Mouse (Mus musculus) midbrain, embryonic 12.5 days (tissue): ENCODE results near the gene Tmed2. TPM values are rescaled to one million over a fixed set of nuclear protein-coding genes. Genes with fewer than 3 reads are reported as not detected.
"Not testable (repeated sequence)": the region's sequence is repeated elsewhere in the genome, so short reads cannot be mapped to it uniquely, and the experiment has no call there.

Experiments
- ATAC-seq: fragments of 200-750 bp; cut with Nextera tagmentation; 2 replicates; pipeline ENCODE4 v1.8.0; 2017; ENCODE audit warnings: low read depth, moderate TSS enrichment, moderate library complexity; ENCODE audit not compliant: low FRiP score
- H3K27ac ChIP-seq: fragments of 300-500 bp; sonication (generic); replicated peaks from 2 replicates; pipeline ENCODE4 v1.5.1; 2016; ENCODE audit warnings: mild to moderate bottlenecking
- H3K27me3 ChIP-seq: fragments of 300-500 bp; sonication (generic); 2 replicates; pipeline ENCODE4 v1.6.1; 2016; ENCODE audit warnings: mild to moderate bottlenecking
- H3K36me3 ChIP-seq: fragments of 300-500 bp; sonication (generic); 2 replicates; pipeline ENCODE4 v1.6.1; 2016
- H3K4me1 ChIP-seq: fragments of 300-500 bp; sonication (generic); 2 replicates; pipeline ENCODE4 v1.6.1; 2016
- H3K4me2 ChIP-seq: fragments of 300-500 bp; sonication (generic); replicated peaks from 2 replicates; pipeline ENCODE4 v1.6.1; 2016; ENCODE audit warnings: mild to moderate bottlenecking, moderate library complexity
- H3K4me3 ChIP-seq: fragments of 300-500 bp; sonication (generic); 2 replicates; pipeline ENCODE4 v1.5.1; 2016; ENCODE audit warnings: mild to moderate bottlenecking
- H3K9ac ChIP-seq: fragments of 300-500 bp; sonication (generic); replicated peaks from 2 replicates; pipeline ENCODE4 v1.6.1; 2016; ENCODE audit warnings: mild to moderate bottlenecking, moderate library complexity
- H3K9me3 ChIP-seq: fragments of 300-500 bp; sonication (generic); 2 replicates; pipeline ENCODE4 v1.6.1; 2016; ENCODE audit warnings: mild to moderate bottlenecking
- WGBS: fragments of 180-500 bp; shearing (Covaris S2); methylation state at CpG from one replicate; pipeline ENCODE4 v1.1.7; 2016; 5-methylcytosine and 5-hydroxymethylcytosine counted together
- polyA plus RNA-seq: library from polyadenylated mRNA; unstranded; fragments of >200 nt; fragmentation: Nextera tagmentation; extraction: Ambion mirVana; gene quantifications from 2 replicates; pipeline ENCODE4 v1.2.1, GENCODE M21; 2016

Gene Tmed2
- polyA plus RNA-seq, 1 experiment from 2014 or later, result 376 TPM

GRCm38 (mm10) chr5:124550737-124551136 lies 10.2 kb downstream of the Tmed2 start:
- H3K9ac ChIP-seq, H3K9me3 ChIP-seq, H3K4me2 ChIP-seq, ATAC-seq, H3K27ac ChIP-seq, H3K4me3 ChIP-seq, H3K27me3 ChIP-seq: not testable (repeated sequence)
- Histone ChIP-seq H3K36me3 (peaks cover 48% of the 10 kb centered on the region), H3K4me1 (peaks cover 18% of the 10 kb centered on the region)
- WGBS, result 87% methylated on average over 4 of the region's 4 CpGs

- whole genome bisulfite sequencing, result 29% methylated on average over 5 of the region's 5 CpGs
- ATAC-seq, H3K27ac ChIP-seq, H3K9me3 ChIP-seq, H3K27me3 ChIP-seq: not testable (repeated sequence)
- peak overlapping the region; percentile 68 for H3K9ac ChIP-seq
- peaks cover 18% of the 10 kb centered on the region for H3K4me1 ChIP-seq
- H3K4me2 ChIP-seq, result peak overlapping the region; percentile 78
- H3K4me3 ChIP-seq, result peak overlapping the region; percentile 71
- peaks cover 47% of the 10 kb centered on the region for H3K36me3 ChIP-seq
These were observed 11.0 kb downstream of the Tmed2 start for GRCm38 (mm10) chr5:124551349-124552093.

- Histone ChIP-seq H3K9me3 (no peaks in the 10 kb centered on the region), H3K27me3 (no peaks in the 10 kb centered on the region), H3K4me1 (peaks cover 18% of the 10 kb centered on the region), H3K27ac (peak overlapping the region; percentile 74), H3K9ac (peak overlapping the region; percentile 68), H3K4me2 (peak overlapping the region; percentile 78), H3K4me3 (peak overlapping the region; percentile 71), H3K36me3 (peaks cover 47% of the 10 kb centered on the region)
- 16% methylated on average over 9 of the region's 9 CpGs for WGBS
- no peak for ATAC-seq
These were observed 11.6 kb downstream of the Tmed2 start for GRCm38 (mm10) chr5:124552094-124552472.

- H3K27ac ChIP-seq, result peak within 1 kb of the TSS; percentile 74
- no peaks in the 10 kb centered on the region for H3K9me3 ChIP-seq
- peaks cover 48% of the 10 kb centered on the region for H3K36me3 ChIP-seq
- H3K9ac ChIP-seq, result peak within 1 kb of the TSS; percentile 68
- WGBS, result 1% methylated on average over 64 of the region's 66 CpGs
- H3K27me3 ChIP-seq, result no peaks in the 10 kb centered on the region
- peak within 1 kb of the TSS; percentile 71 for H3K4me3 ChIP-seq
- peak within 1 kb of the TSS; percentile 78 for H3K4me2 ChIP-seq
- ATAC-seq, result peak; percentile 84
- H3K4me1 ChIP-seq, result peaks cover 18% of the 10 kb centered on the region
These were observed 12.2 kb downstream of the Tmed2 start, which contains the start of gene Ddx55 for GRCm38 (mm10) chr5:124552558-124553307. TSS of gene Ddx55 (plus strand) at chr5:124552864.

GRCm38 (mm10) chr5:124553607-124554006 lies 13.1 kb downstream of the Tmed2 start:
- no peak for ATAC-seq
- peaks cover 48% of the 10 kb centered on the region for H3K36me3 ChIP-seq
- no peak overlapping the region for H3K27ac ChIP-seq
- no peaks in the 10 kb centered on the region for H3K27me3 ChIP-seq
- WGBS, result 73% methylated on average over 6 of the region's 6 CpGs
- H3K9ac ChIP-seq, result no peak overlapping the region
- H3K4me1 ChIP-seq, result peaks cover 18% of the 10 kb centered on the region
- H3K4me3 ChIP-seq, result peak overlapping the region; percentile 71
- H3K4me2 ChIP-seq, result peak overlapping the region; percentile 78
- H3K9me3 ChIP-seq, result no peaks in the 10 kb centered on the region

GRCm38 (mm10) chr5:124555145-124555544 lies 14.7 kb downstream of the Tmed2 start:
- Histone ChIP-seq H3K4me3 (no peak overlapping the region), H3K4me2 (no peak overlapping the region), H3K9ac (no peak overlapping the region), H3K9me3 (no peaks in the 10 kb centered on the region), H3K27me3 (no peaks in the 10 kb centered on the region), H3K36me3 (peaks cover 60% of the 10 kb centered on the region), H3K4me1 (peaks cover 18% of the 10 kb centered on the region), H3K27ac (no peak overlapping the region)
- ATAC-seq, result no peak
- WGBS, result 84% methylated on average over 1 of the region's 1 CpGs

GRCm38 (mm10) chr5:124571068-124571467 lies 30.6 kb downstream of the Tmed2 start:
- Histone ChIP-seq H3K4me1 (no peaks in the 10 kb centered on the region), H3K9ac (no peak overlapping the region), H3K9me3 (no peaks in the 10 kb centered on the region), H3K36me3 (peaks cover 98% of the 10 kb centered on the region), H3K4me2 (no peak overlapping the region), H3K27me3 (no peaks in the 10 kb centered on the region), H3K4me3 (no peak overlapping the region), H3K27ac (no peak overlapping the region)
- WGBS, result 89% methylated on average over 12 of the region's 12 CpGs
- no peak for ATAC-seq

- H3K27me3 ChIP-seq, result no peaks in the 10 kb centered on the region
- peaks cover 21% of the 10 kb centered on the region for H3K4me1 ChIP-seq
- no peak overlapping the region for H3K9ac ChIP-seq
- 96% methylated on average over 7 of the region's 7 CpGs for WGBS
- ATAC-seq, result no peak
- H3K4me3 ChIP-seq, result no peak overlapping the region
- no peaks in the 10 kb centered on the region for H3K9me3 ChIP-seq
- no peak overlapping the region for H3K27ac ChIP-seq
- peaks cover 63% of the 10 kb centered on the region for H3K36me3 ChIP-seq
- H3K4me2 ChIP-seq, result no peak overlapping the region
These were observed 35.0 kb downstream of the Tmed2 start for GRCm38 (mm10) chr5:124575467-124575866.

GRCm38 (mm10) chr5:124578633-124579317 lies 38.3 kb downstream of the Tmed2 start, which contains the start of the genes Eif2b1 and Gtf2h3:
TSS of gene Eif2b1 (minus strand) at chr5:124579131.
TSS of gene Gtf2h3 (plus strand) at chr5:124579140.
- peaks cover 26% of the 10 kb centered on the region for H3K4me1 ChIP-seq
- 2% methylated on average over 51 of the region's 51 CpGs for WGBS
- peaks cover 44% of the 10 kb centered on the region for H3K36me3 ChIP-seq
- H3K4me3 ChIP-seq, result peak within 1 kb of the TSS; percentile 71
- H3K9me3 ChIP-seq, result no peaks in the 10 kb centered on the region
- ATAC-seq, result peak; percentile 93
- no peaks in the 10 kb centered on the region for H3K27me3 ChIP-seq
- H3K9ac ChIP-seq, result peak within 1 kb of the TSS; percentile 77
- peak within 1 kb of the TSS; percentile 87 for H3K4me2 ChIP-seq
- no peak within 1 kb of the TSS for H3K27ac ChIP-seq

GRCm38 (mm10) chr5:124582515-124582914 lies 42.0 kb downstream of the Tmed2 start:
- H3K27ac ChIP-seq, result no peak overlapping the region
- no peak overlapping the region for H3K9ac ChIP-seq
- WGBS, result 92% methylated on average over 5 of the region's 5 CpGs

GRCm38 (mm10) chr5:124592768-124593167 lies 52.3 kb downstream of the Tmed2 start:
- Histone ChIP-seq H3K36me3 (peaks cover 81% of the 10 kb centered on the region), H3K9ac (no peak overlapping the region), H3K9me3 (no peaks in the 10 kb centered on the region), H3K4me2 (no peak overlapping the region), H3K27ac (no peak overlapping the region), H3K4me1 (no peaks in the 10 kb centered on the region), H3K27me3 (no peaks in the 10 kb centered on the region), H3K4me3 (no peak overlapping the region)
- 96% methylated on average over 3 of the region's 3 CpGs for WGBS
- no peak for ATAC-seq

More at GRCm38 (mm10) chr5:124582515-124582914, 42.0 kb downstream of the Tmed2 start:
- no peaks in the 10 kb centered on the region for H3K9me3 ChIP-seq
- H3K4me2 ChIP-seq, result no peak overlapping the region
- H3K4me1 ChIP-seq, result peaks cover 26% of the 10 kb centered on the region
- peaks cover 49% of the 10 kb centered on the region for H3K36me3 ChIP-seq
- ATAC-seq, result no peak
- H3K27me3 ChIP-seq, result no peaks in the 10 kb centered on the region
- no peak overlapping the region for H3K4me3 ChIP-seq
